Mouse (Mus musculus) monocyte, adult 5-6 weeks (primary cell): ENCODE data around the gene Gm525. TPM values are rescaled to one million over a fixed set of nuclear protein-coding genes. Genes with fewer than 3 reads are reported as not detected.

Experiments
- total RNA-seq: library from RNA; stranded (forward); fragments of 200-1000, 200-491, 200-594 nt; gene quantifications from 3 replicates; pipeline ENCODE4 v1.2.3, GENCODE M21; 2017

Gene Gm525
- total RNA-seq, 1 experiment from 2014 or later, result not detected

Other genes starting within 250 kb of the Gm525 start
- gene Akap1, start 209.3 kb upstream of the Gm525 start, total RNA-seq, result 0.38 to 2.7 TPM (median 1.2 TPM) in 3 replicates
- 36.8 to 48.1 TPM (median 46.4 TPM) in 3 replicates for gene Scpep1, start 118.4 kb upstream of the Gm525 start, total RNA-seq
- not detected in 3 replicates for gene Elobl, start 106.9 kb upstream of the Gm525 start, total RNA-seq
- gene Coil, start 103.6 kb upstream of the Gm525 start, total RNA-seq, result 3.2 to 10.6 TPM (median 7.6 TPM) in 3 replicates
- 49.5 to 82.1 TPM (median 73.1 TPM) in 3 replicates for gene Trim25, start 74.5 kb upstream of the Gm525 start, total RNA-seq
- 4.6 to 8.2 TPM (median 8.2 TPM) in 3 replicates for gene Dgke, start 7.0 kb upstream of the Gm525 start, total RNA-seq
- gene Nog, start 228.5 kb downstream of the Gm525 start, total RNA-seq, result not detected in 3 replicates